In the genomic region with DNA sequence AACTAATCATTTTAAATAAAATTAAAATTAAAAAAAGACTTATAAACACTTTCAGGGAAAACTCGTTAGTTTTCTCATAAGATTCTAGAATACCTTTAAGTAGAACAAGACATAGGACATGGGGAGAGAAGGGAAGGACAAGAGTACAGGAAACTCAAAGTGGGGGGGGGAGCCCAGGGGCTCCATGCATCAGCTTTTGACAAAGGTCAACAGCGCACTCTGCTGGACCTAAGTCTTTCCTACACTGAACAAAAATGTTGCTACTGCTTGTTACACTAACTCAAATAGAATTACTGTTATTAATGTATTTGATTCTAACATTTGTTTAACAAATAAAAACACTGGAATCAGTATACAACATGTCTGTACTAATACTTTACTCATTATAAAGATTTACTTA, we compare ENCODE assay signal across 8 mouse cellular contexts. TPM values are rescaled to one million over a fixed set of nuclear protein-coding genes. Genes with fewer than 3 reads are reported as not detected.
DNase-seq lines count a peak whose midpoint lies in the region; ATAC-seq and TF ChIP-seq lines count a peak whose summit lies in the region.

No protein-coding gene starts in this region.

- 49% methylated on average over 2 of the region's 2 CpGs for WGBS in liver, embryonic 12.5 days (ENCODE audit: insufficient replicate concordance)
- 52% methylated on average over 2 of the region's 2 CpGs for whole genome bisulfite sequencing in lung, adult 2 months
- 65% methylated on average over 2 of the region's 2 CpGs for WGBS in forebrain, embryonic 12.5 days

- no peak for TF ChIP-seq POLR2A in lung, adult 2 months (IDR thresholded peaks at IDR 0.05; ENCODE audit: borderline replicate concordance, extremely low read depth, low read depth, low read length)

- H3K4me2 ChIP-seq in liver, embryonic 12.5 days: no peak overlapping the region
- no peak overlapping the region for H3K4me2 ChIP-seq in forebrain, embryonic 12.5 days

- DNase-seq in liver: peak; percentile 35
- DNase-seq in embryo, embryonic 11 days: peak; percentile 74
- DNase-seq in kidney, adult 9 months: peak; percentile 70
- peak; percentile 50 for DNase-seq in lung, adult 2 months
- peak; percentile 56 for DNase-seq in right cerebral cortex, postnatal 4 days

- H3K4me1 ChIP-seq in liver, embryonic 12.5 days: peaks cover 10% of the 10 kb centered on the region
- H3K4me1 ChIP-seq in lung, adult 2 months (ENCODE audit: control insufficient read depth, insufficient read depth, low read length): no peaks in the 10 kb centered on the region
- H3K4me1 ChIP-seq in forebrain, embryonic 12.5 days: no peaks in the 10 kb centered on the region

- no peak overlapping the region for H3K27ac ChIP-seq in liver, embryonic 12.5 days
- no peak overlapping the region for H3K27ac ChIP-seq in forebrain, embryonic 12.5 days

- peak; percentile 69 for TF ChIP-seq CTCF in lung, adult 2 months (IDR thresholded peaks at IDR 0.05; ENCODE audit: insufficient read depth, low read length)

- no peaks in the 10 kb centered on the region for H3K9me3 ChIP-seq in liver, embryonic 12.5 days (replicated peaks)
- H3K9me3 ChIP-seq in forebrain, embryonic 12.5 days: no peaks in the 10 kb centered on the region

- H3K36me3 ChIP-seq in liver, embryonic 12.5 days: peaks cover 4% of the 10 kb centered on the region; the same call in 1 of the 2 replicates
- H3K36me3 ChIP-seq in forebrain, embryonic 12.5 days (replicated peaks): no peaks in the 10 kb centered on the region

- H3K4me3 ChIP-seq in liver, embryonic 12.5 days: no peak overlapping the region
- no peak overlapping the region for H3K4me3 ChIP-seq in lung, adult 2 months (replicated peaks; ENCODE audit: extremely low read depth, low read depth, low read length)
- no peak overlapping the region for H3K4me3 ChIP-seq in forebrain, embryonic 12.5 days (replicated peaks)

- no peak for ATAC-seq in liver, embryonic 12.5 days
- ATAC-seq in activated CD4-positive, CD25-positive, alpha-beta regulatory T cell, adult 4 months: peak; percentile 46
- no peak for ATAC-seq in forebrain, embryonic 12.5 days (ENCODE audit: low FRiP score)

- H3K27me3 ChIP-seq in liver, embryonic 12.5 days (replicated peaks): no peaks in the 10 kb centered on the region
- no peaks in the 10 kb centered on the region for H3K27me3 ChIP-seq in forebrain, embryonic 12.5 days

- H3K9ac ChIP-seq in liver, embryonic 12.5 days: no peak overlapping the region
- H3K9ac ChIP-seq in forebrain, embryonic 12.5 days: no peak overlapping the region

RNA-seq across cellular contexts. Expression of gene Brip1, which starts 26.8 kb away (rescaled TPM):
- 8.9 and 9.5 TPM in 2 replicates for polyA plus RNA-seq in liver, embryonic 12.5 days (2016; fragmentation: Nextera tagmentation; extraction: Ambion mirVana)
- 1 to 10 TPM; 6.0 to 8.5 TPM for polyA plus RNA-seq in activated CD4-positive, CD25-positive, alpha-beta regulatory T cell, adult 4 months (2017; shearing (Covaris generic))
- 0.06 and 0.14 TPM in 2 replicates for polyA plus RNA-seq in lung, adult 2 months (2012; rRNA removed)
- 9.3 and 9.8 TPM in 2 replicates for polyA plus RNA-seq in forebrain, embryonic 12.5 days (2016; fragmentation: Nextera tagmentation; extraction: Ambion mirVana)
